Mouse (Mus musculus): ENCODE data around the gene Myt1l.

Myt1l gene

DNA sequence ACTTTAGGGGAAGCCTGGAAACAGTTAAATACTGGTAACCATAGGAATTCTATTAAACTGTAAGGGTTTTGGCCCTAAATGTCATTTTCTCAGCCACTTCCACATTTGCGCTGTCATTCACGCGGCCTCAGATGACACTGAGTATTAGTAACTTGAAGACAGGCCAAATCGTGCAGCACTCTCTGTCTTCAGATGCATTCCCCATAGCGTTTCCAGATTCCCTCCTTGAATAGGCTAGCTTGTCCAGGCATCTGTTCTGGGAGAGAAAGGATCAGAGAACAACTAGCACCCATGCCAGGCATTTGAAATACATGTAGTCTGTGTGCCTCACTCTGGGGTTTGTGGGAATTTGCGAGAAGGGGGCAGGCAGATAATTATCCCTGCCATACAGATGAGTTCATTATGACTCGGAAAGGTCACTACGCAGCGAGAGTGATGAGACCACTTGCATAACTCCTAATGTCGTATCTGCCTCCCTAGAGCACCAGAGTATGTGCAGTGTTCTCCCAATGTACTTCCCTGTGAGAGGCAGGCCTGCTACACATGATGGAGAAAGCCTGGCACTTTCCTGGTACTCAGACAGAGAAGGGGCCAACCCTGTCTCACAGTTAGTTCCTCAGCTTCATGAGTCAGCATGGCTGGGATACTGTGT, 295.7 kb downstream of the Myt1l start:
- no peak for DNase-seq

DNA sequence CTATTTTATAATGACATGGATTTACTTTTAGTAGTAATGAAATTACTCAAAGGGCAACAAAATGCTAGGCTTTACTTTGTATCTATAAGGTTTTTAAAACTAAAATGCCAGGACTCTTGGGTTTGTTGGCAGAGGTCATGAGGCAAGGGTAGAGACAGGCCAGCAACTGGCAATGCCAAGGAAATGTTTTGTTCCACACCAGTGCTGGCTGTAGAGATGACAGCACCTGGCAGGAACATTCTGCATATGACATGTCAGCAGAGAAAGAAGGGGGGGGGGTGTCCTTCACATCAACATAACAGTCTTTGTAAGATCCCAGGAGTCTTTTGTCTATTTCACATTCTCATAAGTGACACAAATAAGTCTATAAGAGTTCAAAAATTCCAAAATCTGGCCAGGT, 302.4 kb downstream of the Myt1l start:
- no peak for DNase-seq

- no peak for DNase-seq
Measured at GRCm38 (mm10) chr12:29831356-29831755, 303.2 kb downstream of the Myt1l start.

DNA sequence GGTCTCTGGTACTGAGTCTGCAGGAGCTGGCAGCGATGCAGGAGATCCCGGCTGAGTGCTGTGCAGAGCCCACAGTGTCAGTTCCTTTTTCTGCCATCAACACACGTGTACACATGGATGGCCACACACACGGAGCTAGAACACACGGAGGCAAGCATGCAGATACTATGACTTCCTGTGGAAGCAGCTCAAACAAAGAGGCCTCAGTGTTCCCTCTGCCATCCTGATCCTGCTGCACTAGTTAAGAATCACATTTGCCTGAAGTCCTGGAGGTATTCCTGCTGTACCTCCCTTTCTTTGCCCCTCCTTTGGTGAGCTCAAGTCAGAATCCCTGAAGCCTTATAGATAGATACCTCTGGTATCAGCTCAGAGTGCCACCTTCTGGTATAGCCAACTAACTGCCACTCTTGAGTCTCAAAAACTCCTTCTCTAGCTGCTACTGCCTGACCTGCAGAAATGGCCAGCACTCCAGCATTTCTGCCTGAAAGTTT, 309.2 kb downstream of the Myt1l start:
- DNase-seq = peak; percentile 77

DNA sequence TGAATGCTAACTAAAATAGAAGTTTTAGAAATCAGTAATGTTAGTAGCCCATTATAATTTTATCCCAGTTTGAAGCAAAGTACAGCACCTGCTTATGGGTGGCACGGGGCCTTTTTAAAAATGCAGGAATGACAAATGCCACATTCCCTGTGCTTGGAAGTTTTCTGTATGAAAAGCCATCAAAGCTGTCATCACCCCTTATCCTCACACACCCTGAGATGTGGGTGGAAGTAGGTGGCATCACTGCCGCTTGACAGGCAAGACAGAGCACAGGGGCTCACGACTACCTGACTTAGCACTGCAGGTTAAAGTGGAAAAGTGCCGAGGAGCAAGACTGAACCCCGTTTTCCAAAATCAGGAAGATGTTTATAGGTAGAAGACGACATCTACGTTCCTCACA, 310.2 kb downstream of the Myt1l start:
- DNase-seq = no peak

- DNase-seq = no peak
Measured at GRCm38 (mm10) chr12:29849936-29850335, 321.8 kb downstream of the Myt1l start.

DNA sequence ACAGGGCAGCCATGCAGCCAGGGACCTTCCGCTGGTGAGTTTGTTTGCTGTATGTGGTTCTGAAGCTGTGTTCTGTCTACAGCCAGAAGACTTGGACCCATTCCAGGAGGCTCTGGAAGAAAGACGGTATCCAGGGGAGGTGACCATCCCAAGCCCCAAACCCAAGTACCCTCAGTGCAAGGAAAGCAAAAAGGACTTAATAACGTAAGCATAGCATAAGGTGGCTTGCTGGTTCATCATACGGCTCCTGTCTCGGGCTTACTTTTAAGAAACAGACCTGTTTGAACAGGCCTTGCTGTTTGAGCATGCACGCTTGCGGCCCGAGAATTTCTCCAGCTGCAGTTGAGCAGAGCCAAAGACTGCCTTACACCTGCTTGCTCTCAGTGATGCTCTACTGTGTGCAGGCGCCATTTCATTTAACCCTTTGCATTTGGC, 326.0 kb downstream of the Myt1l start:
- DNase-seq = no peak

GRCm38 (mm10) chr12:29855007-29855406, 326.8 kb downstream of the Myt1l start:
- peak; percentile 76 for DNase-seq

DNA sequence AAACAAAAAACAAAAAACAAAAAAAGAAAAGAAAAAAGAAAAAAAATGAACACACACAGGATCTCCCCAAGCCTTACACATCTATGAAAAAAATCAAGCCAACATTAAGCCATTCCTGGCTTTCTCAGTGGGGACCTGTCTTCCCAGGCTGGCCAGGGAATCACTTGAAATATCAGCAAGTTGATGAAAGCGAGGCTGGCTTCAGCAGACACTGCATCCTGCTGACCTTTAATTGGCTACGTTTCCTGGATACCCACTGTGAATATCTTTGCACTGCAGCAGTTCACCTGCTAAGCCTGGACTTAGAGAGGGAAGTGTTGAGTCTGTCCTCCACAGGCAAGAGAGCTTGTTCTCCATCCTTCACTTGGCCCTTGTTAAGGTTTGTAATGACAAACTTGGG, 332.8 kb downstream of the Myt1l start:
- no peak for DNase-seq

GRCm38 (mm10) chr12:29868295-29868694, 340.1 kb downstream of the Myt1l start:
- DNase-seq = no peak

GRCm38 (mm10) chr12:29868781-29869180, 340.6 kb downstream of the Myt1l start:
- no peak for DNase-seq

- DNase-seq = peak; percentile 90
Measured at GRCm38 (mm10) chr12:29872156-29872815, 344.1 kb downstream of the Myt1l start.

GRCm38 (mm10) chr12:29873281-29873772, 345.1 kb downstream of the Myt1l start:
- no peak for DNase-seq

- no peak for DNase-seq
Measured at GRCm38 (mm10) chr12:29877977-29878376, 349.8 kb downstream of the Myt1l start.

DNA sequence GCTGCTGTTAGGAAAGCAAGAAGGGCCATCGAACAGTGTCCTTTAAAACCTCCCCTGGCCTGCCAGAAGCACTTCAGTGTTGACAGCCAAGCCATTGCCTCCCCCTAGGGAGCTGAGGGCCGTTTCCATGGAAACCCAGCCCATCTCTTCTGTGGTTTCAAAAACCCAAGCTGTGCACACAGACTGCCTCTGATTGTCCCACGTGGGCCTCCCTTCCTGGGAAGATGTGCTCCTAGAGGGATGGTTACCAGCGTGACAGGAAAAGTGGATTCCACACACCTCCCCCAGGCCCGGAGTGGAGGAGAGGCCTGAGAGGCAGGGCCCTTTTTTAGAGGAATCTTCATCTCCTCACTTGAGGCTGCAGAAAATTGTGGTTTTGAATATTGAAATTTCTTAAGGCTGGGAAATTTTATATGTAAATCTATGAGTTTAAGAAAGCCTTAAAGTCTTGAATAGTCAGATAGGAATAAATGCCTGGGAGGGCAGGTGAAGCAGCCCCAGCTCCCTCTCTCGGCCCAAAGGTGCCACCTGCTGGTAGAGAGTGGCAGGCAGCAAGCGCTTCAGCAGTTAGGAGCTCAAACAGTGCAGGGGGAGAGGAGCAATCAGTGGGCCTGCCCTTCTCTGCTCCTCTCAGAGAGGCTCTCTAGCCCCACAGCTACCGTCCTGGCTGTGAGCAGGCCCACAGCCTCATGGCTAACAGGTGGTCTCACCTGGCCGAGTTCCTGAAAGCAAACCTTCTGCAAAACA, 354.9 kb downstream of the Myt1l start:
- peak; percentile 87 for DNase-seq

GRCm38 (mm10) chr12:29884376-29884775, 356.2 kb downstream of the Myt1l start:
- no peak for DNase-seq

DNA sequence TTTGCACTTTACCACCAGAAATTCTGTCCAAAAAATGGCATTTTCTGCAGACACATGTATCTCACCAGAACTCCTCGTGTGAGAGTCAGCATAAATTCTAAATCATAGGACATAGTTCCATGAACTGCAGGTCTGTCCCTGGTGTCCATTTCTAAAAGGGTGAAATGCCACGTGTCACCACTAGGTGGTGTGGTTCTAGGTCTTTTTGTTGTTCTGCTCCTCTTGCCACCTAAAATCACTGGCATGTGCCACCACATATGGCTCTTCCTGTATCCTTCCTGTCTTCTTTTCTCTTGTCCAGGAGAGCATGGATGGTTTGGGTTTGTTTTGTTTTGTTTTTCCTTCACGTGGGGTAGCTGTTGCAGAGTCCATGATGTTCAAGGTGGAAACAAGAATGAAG, 366.5 kb downstream of the Myt1l start:
- DNase-seq = peak; percentile 76

DNA sequence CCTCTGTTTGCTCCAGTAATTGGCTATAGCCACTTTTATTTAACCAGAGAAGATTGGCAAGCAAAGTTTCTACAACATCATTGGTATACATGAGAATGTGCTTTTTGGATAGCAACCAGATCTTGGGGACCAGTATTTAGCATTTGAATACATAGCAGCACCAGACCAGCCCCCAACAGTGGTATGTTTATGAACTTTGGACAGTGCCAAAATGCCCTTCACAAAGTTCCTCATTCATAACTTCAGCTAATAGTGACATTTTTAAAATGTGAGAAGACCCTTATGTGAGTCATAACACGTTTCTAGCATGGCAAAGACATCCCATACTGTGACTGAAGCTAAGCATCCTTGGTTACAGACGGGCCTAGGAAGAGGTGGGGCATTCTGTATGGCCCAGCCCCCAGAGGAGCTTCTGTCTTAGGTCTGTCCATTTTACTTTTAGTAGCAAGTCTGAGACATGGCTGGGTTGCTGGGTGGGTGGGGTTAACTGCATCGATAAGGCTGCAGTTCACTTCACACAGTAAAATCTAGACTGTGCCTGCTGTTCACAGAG, 369.4 kb downstream of the Myt1l start:
- no peak for DNase-seq

DNA sequence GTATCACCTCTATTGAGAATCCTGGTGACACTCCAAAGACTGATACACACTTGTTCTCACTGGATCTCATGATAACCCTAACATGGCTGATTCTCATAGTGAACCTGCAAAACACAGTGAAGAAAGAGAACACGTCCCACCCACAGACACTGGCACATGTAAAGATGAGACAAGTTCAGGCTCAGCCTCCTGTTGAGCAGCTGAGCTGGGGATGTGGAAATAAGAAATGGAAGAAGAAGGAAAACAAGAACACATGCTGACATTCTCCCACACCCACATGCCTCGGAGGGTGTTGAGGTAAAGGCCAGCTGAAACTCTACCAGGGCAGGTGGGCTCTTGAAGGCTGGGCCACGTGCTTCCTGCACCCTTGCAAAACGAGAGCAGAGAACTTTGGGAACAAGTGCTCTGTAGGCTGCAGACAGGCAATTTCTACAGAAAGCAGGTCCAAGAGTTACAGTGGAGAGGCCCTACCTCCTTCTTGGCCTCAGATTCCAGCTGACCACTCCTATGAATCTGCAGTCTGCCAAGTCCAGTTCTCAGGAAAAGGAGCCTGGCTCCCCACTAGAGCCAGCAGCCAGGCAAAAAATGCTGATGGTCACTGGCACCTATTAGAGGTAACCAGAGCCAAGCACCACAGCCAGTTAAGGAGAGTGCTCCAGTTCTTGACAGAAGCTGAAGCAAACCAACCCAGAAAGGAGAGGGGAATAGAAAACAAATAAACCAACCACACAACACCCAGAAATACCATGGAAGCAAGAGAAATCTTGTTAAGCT, 376.1 kb downstream of the Myt1l start:
- no peak for DNase-seq

DNA sequence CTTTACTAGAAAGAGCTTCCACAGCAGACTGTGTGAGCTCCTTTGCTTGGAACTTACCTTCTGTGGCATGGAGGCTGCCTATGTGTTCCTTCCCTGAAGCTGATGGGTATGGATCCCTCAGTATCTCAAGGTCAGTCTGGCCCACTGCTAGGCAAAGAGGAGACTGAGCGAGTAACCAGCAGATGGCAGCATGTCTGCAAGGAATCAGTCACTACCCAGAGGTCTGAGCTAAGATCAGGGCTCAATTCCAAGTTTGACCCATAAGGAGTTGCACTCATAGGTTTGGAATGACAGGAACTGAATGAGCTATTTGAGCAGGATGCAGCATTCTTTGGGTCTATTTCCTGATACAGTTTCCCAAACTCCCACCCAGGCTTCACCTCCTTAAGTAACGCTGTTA, 378.9 kb downstream of the Myt1l start:
- DNase-seq = peak; percentile 69

GRCm38 (mm10) chr12:29916139-29916538, 388.0 kb downstream of the Myt1l start:
- DNase-seq = no peak

- peak; percentile 74 for DNase-seq
Measured at GRCm38 (mm10) chr12:29916807-29917206, 388.6 kb downstream of the Myt1l start.

DNA sequence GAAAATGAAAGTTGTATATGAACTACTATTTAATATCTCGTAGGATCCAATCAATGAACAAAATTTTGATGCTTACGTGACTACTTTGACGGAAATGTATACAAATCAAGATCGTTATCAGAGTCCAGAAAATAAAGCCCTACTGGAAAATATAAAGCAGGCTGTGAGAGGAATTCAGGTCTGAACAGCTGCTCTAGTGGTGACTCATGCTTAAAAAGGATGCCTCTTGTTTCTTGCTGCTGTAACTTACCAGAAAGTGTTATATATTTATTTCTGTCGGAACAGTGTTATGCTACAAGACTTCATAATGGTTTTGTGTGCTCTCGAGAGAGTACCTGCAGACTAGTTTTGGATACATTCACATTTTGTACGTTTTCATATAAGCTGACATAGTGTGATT, 392.1 kb downstream of the Myt1l start:
- no peak for DNase-seq
